Mouse (Mus musculus): ENCODE results near the gene Depdc7.

Depdc7 gene

DNA sequence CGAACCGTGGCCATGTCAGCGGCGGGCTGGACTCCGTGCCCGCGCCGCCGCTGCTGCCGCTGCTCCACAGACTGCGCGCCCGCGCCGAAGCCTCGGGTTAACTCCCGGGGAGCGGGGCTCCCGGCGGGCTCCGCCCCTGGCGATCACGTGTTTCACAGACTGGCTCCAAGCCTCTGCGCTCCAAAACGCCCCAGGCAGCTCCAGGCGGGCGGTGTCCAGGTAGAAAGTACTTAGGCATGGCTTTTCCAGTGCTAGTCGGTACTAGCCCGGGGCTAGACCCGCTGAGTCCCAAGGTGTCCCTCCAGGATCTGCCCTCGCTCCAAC lies at the start of gene Depdc7:
Gene Depdc7, minus strand, starts transcription at position 138 of the 324 bp plus-strand sequence.
- DNase-seq (ENCODE audit: low spot score), result peak; percentile 92

- DNase-seq (ENCODE audit: low spot score), result no peak
Measured at GRCm38 (mm10) chr2:104774763-104775162, 32.1 kb upstream of the Depdc7 start.

DNA sequence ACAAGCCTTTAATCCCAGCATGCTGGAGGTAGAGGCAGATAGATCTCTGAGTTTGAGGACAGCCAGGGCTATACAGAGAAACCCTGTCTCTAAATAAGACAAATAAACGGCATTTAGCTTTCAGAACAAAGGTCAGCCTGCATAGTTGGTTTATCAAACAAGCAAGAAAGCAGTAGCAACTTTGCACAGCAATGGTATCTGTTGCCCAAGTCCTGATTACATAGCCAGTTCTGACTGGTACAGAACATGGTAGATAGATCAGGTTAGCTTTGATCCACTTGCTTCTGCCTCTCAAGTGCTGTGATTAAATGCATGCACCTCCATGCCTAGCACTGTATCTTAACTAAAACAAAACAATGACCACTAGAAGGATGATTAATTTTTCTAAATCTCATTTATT lies 26.0 kb upstream of the Depdc7 start:
- peak; percentile 28 for DNase-seq (ENCODE audit: low spot score)

DNA sequence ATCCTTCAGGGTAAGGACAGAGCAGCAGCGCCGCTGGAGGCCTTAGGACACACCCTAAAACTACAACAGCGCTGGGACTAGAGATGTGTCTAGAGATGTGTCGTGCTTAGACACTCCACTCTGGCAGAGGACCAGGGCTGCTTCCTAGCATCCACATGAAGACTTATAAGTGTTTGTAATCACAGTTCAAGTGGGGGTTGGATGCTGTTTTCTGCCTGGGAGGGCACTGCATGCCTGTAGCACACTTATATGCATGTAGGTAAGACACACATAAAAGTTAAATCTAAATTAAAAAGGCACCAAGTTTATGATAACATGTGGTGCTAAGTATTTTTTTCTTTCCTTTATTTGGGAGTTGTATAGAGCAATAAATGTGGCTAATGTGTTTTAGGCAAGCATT lies 21.3 kb upstream of the Depdc7 start:
- no peak for DNase-seq (ENCODE audit: low spot score)

DNA sequence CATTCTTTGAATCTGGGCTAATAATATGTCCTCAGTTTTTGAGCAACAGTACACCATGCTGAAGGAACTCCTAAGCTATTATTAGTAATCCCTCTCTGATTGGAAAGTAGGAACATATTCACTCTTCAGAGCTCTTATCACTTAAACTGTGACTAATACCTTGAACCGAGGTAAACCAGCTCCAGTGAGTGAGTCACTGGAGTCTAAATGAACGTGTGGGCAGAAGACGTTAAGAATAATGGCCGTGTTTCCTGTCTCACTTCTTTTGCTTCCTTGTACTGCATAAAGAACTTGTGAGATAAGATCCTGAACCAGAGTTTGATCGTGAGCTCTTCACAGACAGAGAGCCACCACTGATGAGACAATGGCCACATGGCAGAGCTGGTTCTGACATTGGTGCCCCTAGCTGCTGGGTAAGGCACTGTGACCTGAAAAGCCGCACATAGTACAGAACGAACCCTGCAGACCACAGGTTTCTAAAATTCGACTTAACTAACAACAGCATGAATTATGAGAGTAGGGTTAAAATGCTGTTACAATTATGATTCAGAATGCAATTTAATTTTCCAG lies 20.5 kb upstream of the Depdc7 start:
- DNase-seq (ENCODE audit: low spot score), result no peak

GRCm38 (mm10) chr2:104750611-104751010 lies 7.9 kb upstream of the Depdc7 start:
- no peak for DNase-seq (ENCODE audit: low spot score)

DNA sequence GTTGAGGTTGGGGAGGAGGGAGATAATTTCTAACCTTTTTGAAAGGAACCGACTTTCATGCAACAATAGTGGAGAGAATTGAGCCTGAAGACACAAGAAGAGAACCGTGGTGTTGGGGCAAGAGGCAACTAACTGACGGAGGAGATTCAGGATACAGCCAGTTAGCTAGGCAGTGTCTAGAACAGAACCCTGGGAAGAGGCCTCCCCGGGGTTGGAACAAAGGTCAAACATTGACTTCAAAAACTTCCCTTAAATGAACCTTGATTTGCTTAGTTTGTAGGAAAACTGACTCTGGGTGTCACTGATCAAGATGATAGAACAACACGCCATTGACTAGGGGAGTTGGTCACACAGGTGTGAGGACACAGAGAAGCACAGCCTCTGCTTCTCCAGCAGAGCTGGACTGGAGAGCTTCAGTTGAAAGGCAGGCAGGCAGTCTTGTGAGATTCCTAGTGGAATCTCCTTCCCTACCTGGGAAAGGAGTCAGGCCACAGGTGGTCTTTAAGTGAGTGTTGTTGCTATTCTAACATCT lies 6.0 kb upstream of the Depdc7 start:
- DNase-seq (ENCODE audit: low spot score), result peak; percentile 41

DNA sequence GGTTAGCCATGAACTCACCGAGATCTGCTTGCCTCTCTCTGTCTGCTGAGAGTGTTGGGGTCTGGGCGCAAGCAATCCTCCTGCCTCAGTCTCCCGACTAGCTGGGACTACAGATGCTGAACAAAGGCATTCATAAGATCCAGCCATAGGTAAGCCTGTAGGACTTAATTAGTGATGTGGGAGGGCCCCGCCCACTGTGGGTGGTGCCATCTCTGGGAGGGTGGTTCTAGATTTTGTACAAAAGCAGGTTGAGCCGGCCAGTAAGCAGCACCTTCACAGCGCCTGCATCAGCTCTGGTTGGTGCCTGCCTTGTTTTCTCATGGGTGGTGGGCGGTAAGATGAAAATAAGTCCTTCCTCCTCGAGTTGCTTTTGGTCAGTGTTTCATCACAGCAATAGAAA lies 3.6 kb upstream of the Depdc7 start:
- DNase-seq (ENCODE audit: low spot score), result peak; percentile 32

DNA sequence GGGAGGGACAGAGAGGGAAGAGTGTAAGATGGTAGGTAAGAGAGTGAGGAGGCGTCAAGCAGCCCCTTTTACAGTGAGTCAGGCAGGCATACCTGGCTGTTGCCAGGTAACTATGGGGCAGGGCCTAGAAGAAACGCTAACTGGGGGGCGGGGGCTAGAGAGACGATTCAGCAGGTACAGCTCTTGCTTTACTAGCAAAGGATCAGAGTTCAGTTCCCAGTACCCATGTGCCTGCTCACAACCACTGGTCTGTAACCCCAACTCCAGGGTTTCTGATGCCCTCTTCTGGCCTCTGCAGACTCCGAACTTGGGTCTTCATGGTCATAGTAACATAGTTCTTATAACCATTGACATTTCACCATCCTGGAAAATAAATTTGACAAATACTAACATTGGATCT lies 1.3 kb upstream of the Depdc7 start:
- peak; percentile 75 for DNase-seq (ENCODE audit: low spot score)

DNA sequence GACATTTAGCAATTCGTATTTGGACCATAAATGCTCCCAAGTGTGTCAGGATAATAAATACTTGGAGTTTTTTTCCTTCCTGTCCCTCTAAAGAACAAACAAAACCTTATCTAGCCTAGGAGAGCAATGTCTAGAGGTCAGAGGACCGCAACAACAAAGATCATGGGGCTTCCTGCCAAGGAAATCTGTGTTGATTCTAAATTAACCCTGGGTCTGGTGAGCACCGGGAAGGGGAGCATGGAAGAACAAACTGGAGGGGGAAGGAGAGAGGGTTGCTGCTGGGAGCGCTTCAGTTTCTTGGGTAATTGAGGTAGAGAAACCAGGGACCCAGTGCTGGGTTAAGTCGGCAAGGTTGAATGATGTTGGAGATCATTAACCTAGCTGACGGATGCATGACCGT lies 482 bp upstream of the Depdc7 start:
- DNase-seq (ENCODE audit: low spot score), result peak; percentile 85

DNA sequence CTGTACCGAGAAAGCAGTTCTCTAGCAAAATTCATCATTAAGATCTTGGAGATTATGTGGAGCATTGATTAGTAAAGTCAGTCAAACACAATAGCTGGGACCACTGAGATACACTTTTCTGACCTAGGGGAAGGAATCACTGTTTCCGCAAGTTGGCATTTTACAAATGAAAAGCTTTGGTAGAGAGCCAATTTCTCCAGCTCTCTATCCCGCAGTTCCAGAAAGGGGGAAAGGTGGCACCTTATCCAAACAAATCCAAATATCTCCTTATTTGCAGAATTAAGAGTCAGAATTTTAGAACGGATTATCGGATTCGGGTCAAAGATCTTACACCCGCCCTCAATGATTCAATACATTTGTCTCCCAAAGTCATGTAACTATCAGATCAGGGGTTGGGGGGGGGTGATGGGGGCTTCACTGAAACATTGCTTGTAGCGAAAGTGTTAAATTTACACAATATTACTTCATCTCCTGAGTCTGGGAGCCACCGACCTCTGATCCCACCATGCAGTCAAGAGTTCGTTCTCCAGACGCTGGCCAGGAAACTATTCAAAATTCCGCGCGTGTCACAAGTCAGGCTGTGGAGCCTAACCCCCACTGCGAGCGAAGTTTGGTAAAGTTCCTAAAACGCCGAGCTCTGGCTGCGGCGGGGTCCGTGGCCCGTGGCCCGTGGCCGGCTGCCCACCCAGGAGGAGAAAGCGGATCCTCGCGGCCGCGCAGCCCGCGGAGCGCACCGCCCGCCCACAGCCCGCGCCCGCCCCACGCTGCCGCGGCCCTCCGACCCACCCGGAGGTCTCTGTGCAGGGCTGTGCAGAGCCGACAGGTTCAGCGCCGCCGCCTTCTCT lies 560 bp downstream of the Depdc7 start:
- no peak for DNase-seq (ENCODE audit: low spot score)

DNA sequence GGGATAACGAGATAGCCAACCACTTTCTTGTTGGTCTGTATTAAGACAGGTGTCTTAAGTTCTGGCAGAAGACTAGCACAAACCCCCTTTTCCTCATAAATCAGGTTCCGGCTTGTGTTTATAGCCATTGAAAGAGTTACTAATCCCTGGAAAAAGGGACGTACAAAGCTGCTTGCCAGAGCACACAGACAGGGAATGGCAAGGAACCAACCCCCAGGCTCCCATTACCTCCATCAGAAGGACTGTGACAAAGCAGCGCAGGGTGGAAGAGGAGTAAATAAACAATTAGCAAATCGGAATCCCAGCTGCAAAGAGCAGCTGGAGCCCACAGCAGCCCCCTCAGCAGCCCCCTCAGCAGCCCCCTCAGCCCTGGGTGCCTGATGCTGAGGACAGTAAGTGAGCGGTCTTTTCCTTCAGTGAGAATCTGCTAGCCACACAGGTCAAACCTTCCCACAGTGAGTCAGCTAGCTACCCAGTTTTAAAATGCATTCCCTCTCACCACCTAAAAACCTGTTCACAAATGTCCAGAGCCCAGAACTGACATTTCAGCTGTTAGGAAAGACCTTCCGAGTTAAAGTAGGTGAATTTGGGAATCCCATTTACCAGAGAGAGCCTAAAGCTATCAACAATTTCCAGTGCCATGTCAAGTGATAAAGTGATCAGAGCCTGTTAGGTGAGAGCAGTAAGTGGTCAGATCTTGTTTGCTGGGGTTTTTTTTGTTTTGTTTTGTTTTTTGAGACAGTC lies 1.5 kb downstream of the Depdc7 start:
- DNase-seq (ENCODE audit: low spot score), result no peak

DNA sequence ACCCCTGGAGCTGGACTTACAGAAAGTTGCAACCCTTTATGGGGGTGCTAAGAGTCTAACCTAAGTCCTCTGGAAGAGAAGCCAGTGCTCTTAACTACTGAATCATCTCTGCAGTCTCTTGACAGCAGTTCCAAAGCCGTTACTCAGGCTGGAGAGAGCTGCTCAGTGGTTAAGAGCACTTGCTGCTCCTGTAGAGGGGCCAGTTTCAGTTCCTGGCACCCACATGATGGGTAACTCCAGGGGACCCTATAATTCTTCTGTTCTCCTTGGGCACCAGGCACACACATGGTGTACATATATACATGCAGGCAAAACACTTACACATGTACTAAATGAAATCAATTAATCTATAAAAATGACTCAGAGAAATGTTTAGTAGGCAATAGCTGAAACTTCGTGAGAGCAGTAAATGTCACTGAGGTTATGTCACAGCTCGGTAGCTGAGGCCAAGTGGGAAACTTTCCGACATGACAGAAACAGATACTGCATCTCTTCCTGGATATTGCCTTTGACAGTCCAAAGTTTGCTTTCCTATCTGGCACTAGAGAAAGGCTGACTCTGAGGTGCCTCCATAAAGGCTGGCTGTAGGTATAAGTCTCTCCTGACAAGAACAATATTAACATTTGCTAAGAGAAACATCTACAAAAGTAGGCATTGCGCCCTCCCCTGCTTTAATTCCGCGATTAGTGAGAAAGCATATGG lies 2.3 kb downstream of the Depdc7 start:
- no peak for DNase-seq (ENCODE audit: low spot score)

DNA sequence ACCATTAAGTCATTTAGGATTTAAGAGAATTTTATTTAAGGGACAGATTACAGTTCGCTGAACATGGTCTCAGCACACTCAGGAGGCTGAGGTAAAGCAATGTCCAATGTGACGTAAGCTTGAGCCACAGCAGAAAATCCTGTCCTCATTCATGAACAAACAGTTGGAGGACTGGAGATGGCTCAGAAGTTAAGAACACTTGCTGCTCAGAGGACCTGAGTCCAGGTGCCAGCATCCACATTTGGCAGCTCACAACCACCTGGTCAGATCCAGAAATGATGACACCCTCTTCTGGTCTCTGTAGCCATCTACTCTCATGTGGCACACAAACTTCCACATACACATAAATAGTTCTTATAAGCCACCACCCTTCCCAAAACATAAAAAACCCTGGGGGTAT lies 3.0 kb downstream of the Depdc7 start:
- DNase-seq (ENCODE audit: low spot score), result no peak

GRCm38 (mm10) chr2:104736241-104736640 lies 6.4 kb downstream of the Depdc7 start:
- DNase-seq (ENCODE audit: low spot score), result no peak

GRCm38 (mm10) chr2:104732562-104733256 lies 10.0 kb downstream of the Depdc7 start:
- peak; percentile 48 for DNase-seq (ENCODE audit: low spot score)

GRCm38 (mm10) chr2:104732033-104732444 lies 10.6 kb downstream of the Depdc7 start:
- DNase-seq (ENCODE audit: low spot score), result peak; percentile 29

- no peak for DNase-seq (ENCODE audit: low spot score)
Measured at GRCm38 (mm10) chr2:104727369-104727768, 15.3 kb downstream of the Depdc7 start.

DNA sequence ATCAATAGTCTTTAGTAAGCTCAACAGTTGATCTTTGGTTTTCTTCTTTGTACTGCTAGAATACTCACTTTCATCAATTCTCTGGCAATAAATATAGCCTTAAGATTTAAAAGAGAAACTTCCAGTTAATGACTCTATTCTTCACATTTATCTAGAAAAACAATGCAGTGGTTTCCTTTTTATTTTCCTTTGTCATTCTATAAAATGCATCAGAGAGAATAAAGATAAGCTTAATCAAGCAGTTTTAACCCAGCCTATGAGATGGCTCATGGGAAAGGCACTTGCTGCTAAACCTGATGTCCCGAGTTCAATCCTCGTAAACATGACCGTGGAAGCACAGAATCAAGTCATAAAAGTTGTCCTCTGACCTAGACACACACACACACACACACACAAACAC lies 20.7 kb downstream of the Depdc7 start:
- DNase-seq (ENCODE audit: low spot score), result no peak

DNA sequence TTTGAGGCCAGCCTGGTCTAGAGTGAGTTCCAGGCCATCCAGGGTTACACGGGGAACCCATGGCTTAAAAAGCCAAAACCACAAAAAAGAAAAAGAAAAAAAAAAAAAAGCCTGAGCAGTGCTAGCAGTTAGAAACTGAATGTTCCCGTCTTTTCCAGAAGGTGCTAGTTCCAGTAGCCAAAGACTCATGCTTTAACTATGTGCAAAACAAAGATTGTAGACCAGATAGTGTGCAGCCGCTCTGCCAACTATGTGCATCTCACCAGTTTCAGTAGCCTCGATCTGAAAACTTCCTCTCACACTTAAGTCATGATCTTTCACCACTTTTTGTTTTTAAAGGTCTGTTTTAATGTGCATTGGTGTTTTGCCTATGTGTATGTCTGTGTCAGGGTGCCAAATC lies 24.9 kb downstream of the Depdc7 start:
- no peak for DNase-seq (ENCODE audit: low spot score)

GRCm38 (mm10) chr2:104717231-104717735 lies 25.4 kb downstream of the Depdc7 start:
- DNase-seq (ENCODE audit: low spot score), result no peak
